9 mouse cellular contexts compared by ENCODE assay signal in the genomic region with DNA sequence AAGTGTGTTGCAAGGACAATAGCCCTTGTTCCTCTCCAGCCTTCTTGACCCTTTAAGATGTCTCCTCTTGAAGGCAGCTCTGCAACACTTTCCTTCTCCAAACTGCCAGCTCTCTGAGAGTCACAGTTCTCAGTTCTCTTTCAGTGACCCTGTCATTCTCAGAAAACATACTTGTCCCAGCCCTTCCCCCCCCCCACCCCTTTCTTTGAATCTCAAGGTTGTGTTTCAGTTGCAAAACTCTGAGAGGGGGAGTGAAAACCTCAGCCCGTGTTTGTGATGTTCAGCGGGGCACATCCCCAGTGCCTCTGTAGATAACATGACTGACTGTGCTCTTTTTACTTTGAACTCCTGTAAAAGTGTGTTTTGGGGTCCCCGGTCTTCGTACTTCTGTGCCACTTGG. TPM values are rescaled to one million over a fixed set of nuclear protein-coding genes. Genes with fewer than 3 reads are reported as not detected.
DNase-seq lines count a peak whose midpoint lies in the region; ATAC-seq and TF ChIP-seq lines count a peak whose summit lies in the region.
"Had no signal": no experiment of that assay in that cellular context is flagged by ENCODE, and none has a peak within 500 bp of the region (broad histone marks: within the 10 kb centered on the region; RNA-seq: fewer than 3 reads in every experiment).

No protein-coding gene starts in this region.

- no peak overlapping the region for H3K27ac ChIP-seq in kidney, adult 2 months (ENCODE audit: insufficient read depth, low read depth, low read length)
- H3K27ac ChIP-seq in CH12.LX (ENCODE audit: insufficient read depth, low read depth) = no peak overlapping the region

- H3K9me3 ChIP-seq in CH12.LX (replicated peaks; ENCODE audit: low read length) = no peaks in the 10 kb centered on the region

- no peaks in the 10 kb centered on the region for H3K27me3 ChIP-seq in kidney, adult 2 months (replicated peaks; ENCODE audit: control insufficient read depth, insufficient read depth, low read length)
- H3K27me3 ChIP-seq in CH12.LX (replicated peaks) = no peaks in the 10 kb centered on the region

- peak overlapping the region; percentile 7; the same call in 1 of the 2 replicates for H3K4me3 ChIP-seq in kidney, adult 2 months (ENCODE audit: insufficient read depth, low read depth, low read length)
- peak overlapping the region; percentile 33 to 69 (median 57) for H3K4me3 ChIP-seq in CH12.LX (replicated peaks in 1 of 3; ENCODE audit: low read depth in 2 of 3, low read length in 2 of 3, poor library complexity in 1 of 3)

- no peak for TF ChIP-seq CTCF in kidney, adult 2 months (conservative IDR thresholded peaks at IDR 0.05; ENCODE audit: insufficient read depth, insufficient read length, low read depth, low read length)
- no peak for TF ChIP-seq CTCF in CH12.LX (conservative IDR thresholded peaks at IDR 0.05 in 1 of 2, IDR thresholded peaks at IDR 0.05 in 1 of 2; ENCODE audit: low read depth in 2 of 2, low read length in 2 of 2)

- H3K4me2 ChIP-seq in CH12.LX (ENCODE audit: insufficient read depth, low read depth, poor library complexity, severe bottlenecking) = peak overlapping the region; percentile 89

- in situ Hi-C loops in CH12.LX (cut with MboI; ENCODE audit: low pct_ligation_motif_present, low pct_unique_long_range_greater_than_20kb, low sequenced_read_pairs) = no loop called here

- dilution Hi-C loops in CH12.LX (cut with MboI; ENCODE audit: extremely low pct_ligation_motif_present, extremely low pct_unique_long_range_greater_than_20kb, low sequenced_read_pairs) = no loop called here

- H3K36me3 ChIP-seq in kidney, adult 2 months (ENCODE audit: control insufficient read depth, insufficient read depth, low read length) = no peaks in the 10 kb centered on the region
- H3K36me3 ChIP-seq in CH12.LX (replicated peaks in 1 of 2; ENCODE audit: control insufficient read depth in 1 of 2, insufficient read depth in 1 of 2, low read length in 1 of 2) = peaks cover 10 to 31% of the 10 kb centered on the region in 2 experiments

- no peak for DNase-seq in kidney, adult 2 months
- no peak for DNase-seq in kidney, adult 8-10 months
- no peak for DNase-seq in CH12.LX (ENCODE audit: extremely low read depth)
- no peak for DNase-seq in left cerebral cortex, adult 9 months (ENCODE audit: low spot score in 2 of 2)
- DNase-seq in cerebellum, adult 11 months = no peak
- DNase-seq in gastrocnemius, adult 8-10 months (ENCODE audit: low spot score in 2 of 2) = no peak

- ATAC-seq in granulocyte monocyte progenitor cell, adult 5-6 weeks (replicated peaks; ENCODE audit: poor library complexity, severe bottlenecking) = peak; percentile 66
- peak; percentile 14 for ATAC-seq in monocyte, adult 5-6 weeks (replicated peaks; ENCODE audit: insufficient number of reproducible peaks, low FRiP score, low TSS enrichment, poor library complexity, severe bottlenecking)

- whole genome bisulfite sequencing in kidney, adult 2 months = 41% methylated on average over 4 of the region's 4 CpGs

- no peak; the same call in 1 of the 2 replicates for TF ChIP-seq RAD21 in CH12.LX (IDR thresholded peaks at IDR 0.05; ENCODE audit: low read depth, low read length)

- H3K9ac ChIP-seq in CH12.LX (ENCODE audit: insufficient read depth, low read depth) = peak overlapping the region; percentile 52; the same call in 1 of the 2 replicates

- H3K79me2 ChIP-seq in CH12.LX (replicated peaks; ENCODE audit: control insufficient read depth, extremely low read depth, insufficient read depth, poor library complexity, severe bottlenecking) = no peaks in the 10 kb centered on the region

- H3K4me1 ChIP-seq in kidney, adult 2 months (ENCODE audit: control insufficient read depth, insufficient read depth, low read length) = no peaks in the 10 kb centered on the region
- H3K4me1 ChIP-seq in CH12.LX (ENCODE audit: control insufficient read depth in 1 of 2, insufficient read depth in 2 of 2) = peaks cover 16 to 87% of the 10 kb centered on the region in 2 experiments

- TF ChIP-seq POLR2A in kidney, adult 2 months (IDR thresholded peaks at IDR 0.05; ENCODE audit: low read depth, low read length) = no peak
- no peak for TF ChIP-seq POLR2A in CH12.LX (IDR thresholded peaks at IDR 0.05; ENCODE audit: low read depth, low read length)

- peak; percentile 69 for TF ChIP-seq EP300 in CH12.LX (IDR thresholded peaks at IDR 0.05; ENCODE audit: low read length)

TF ChIP-seq in CH12.LX, 34 proteins besides CTCF, POLR2A, EP300 and RAD21:
- no peak for TF ChIP-seq TCF12 (IDR thresholded peaks at IDR 0.05; ENCODE audit: low read depth, low read length)
- no peak for TF ChIP-seq CHD1 (IDR thresholded peaks at IDR 0.05; ENCODE audit: low read depth, low read length)
- no peak for TF ChIP-seq USF1 (IDR thresholded peaks at IDR 0.05; ENCODE audit: low read depth, low read length)
- no peak for TF ChIP-seq ELF1 (IDR thresholded peaks at IDR 0.05; ENCODE audit: low read depth, low read length)
- no peak for TF ChIP-seq ZKSCAN1 (IDR thresholded peaks at IDR 0.05; ENCODE audit: borderline replicate concordance, low read depth, low read length)
- TF ChIP-seq NELFE (IDR thresholded peaks at IDR 0.05; ENCODE audit: low read depth, low read length) = no peak
- TF ChIP-seq MEF2A (IDR thresholded peaks at IDR 0.05; ENCODE audit: borderline replicate concordance, low read depth, low read length) = 0 out of 2 replicates have a peak, but pooled peaks have one; percentile 32
- TF ChIP-seq ETS1 (conservative IDR thresholded peaks at IDR 0.05; ENCODE audit: low read depth, low read length) = 0 out of 2 replicates have a peak, but pooled peaks have one; percentile 33
- no peak for TF ChIP-seq USF2 (conservative IDR thresholded peaks at IDR 0.05; ENCODE audit: low read depth, low read length)
- no peak for TF ChIP-seq KAT2A (IDR thresholded peaks at IDR 0.05; ENCODE audit: insufficient replicate concordance, low read length)
- peak; percentile 49 for TF ChIP-seq BHLHE40 (IDR thresholded peaks at IDR 0.05; ENCODE audit: low read depth, low read length)
- TF ChIP-seq IRF4 (IDR thresholded peaks at IDR 0.05; ENCODE audit: low read depth, low read length) = peak; percentile 86
- no peak for TF ChIP-seq MAX (IDR thresholded peaks at IDR 0.05; ENCODE audit: low read length)
- 0 out of 2 replicates have a peak, but pooled peaks have one; percentile 25 for TF ChIP-seq JUND (conservative IDR thresholded peaks at IDR 0.05; ENCODE audit: low read depth, low read length)
- no peak for TF ChIP-seq NRF1 (IDR thresholded peaks at IDR 0.05; ENCODE audit: low read depth, low read length)
- peak; percentile 80 for TF ChIP-seq CHD2 (IDR thresholded peaks at IDR 0.05; ENCODE audit: low read length)
- TF ChIP-seq MAFK (IDR thresholded peaks at IDR 0.05; ENCODE audit: insufficient replicate concordance, low read length) = 0 out of 2 replicates have a peak, but pooled peaks have one; percentile 14
- TF ChIP-seq HCFC1 (IDR thresholded peaks at IDR 0.05; ENCODE audit: low read depth, low read length) = no peak
- 0 out of 2 replicates have a peak, but pooled peaks have one; percentile 13 for TF ChIP-seq RCOR1 (conservative IDR thresholded peaks at IDR 0.05; ENCODE audit: low read depth, low read length)
- TF ChIP-seq MXI1 (IDR thresholded peaks at IDR 0.05; ENCODE audit: low read depth, low read length) = 0 out of 2 replicates have a peak, but pooled peaks have one; percentile 24
- no peak for TF ChIP-seq ZMIZ1 (IDR thresholded peaks at IDR 0.05; ENCODE audit: low read depth, low read length)
- no peak for TF ChIP-seq ZNF384 (IDR thresholded peaks at IDR 0.05; ENCODE audit: low read depth, low read length)
- TF ChIP-seq TBP (conservative IDR thresholded peaks at IDR 0.05; ENCODE audit: low read depth, low read length) = no peak
- no peak for TF ChIP-seq ZC3H11A (IDR thresholded peaks at IDR 0.05; ENCODE audit: low read depth, low read length)
- no peak for TF ChIP-seq PAX5 (IDR thresholded peaks at IDR 0.05; ENCODE audit: low read length)
- TF ChIP-seq JUN (IDR thresholded peaks at IDR 0.05; ENCODE audit: insufficient read depth, low read depth, low read length) = no peak
- TF ChIP-seq POLR2AphosphoS2 (IDR thresholded peaks at IDR 0.05; ENCODE audit: low read depth, low read length) = no peak
- TF ChIP-seq SIN3A (IDR thresholded peaks at IDR 0.05; ENCODE audit: low read length) = peak; percentile 45; the same call in 1 of the 2 replicates
- TF ChIP-seq E2F4 (IDR thresholded peaks at IDR 0.05; ENCODE audit: insufficient replicate concordance, low read depth, low read length) = no peak
- TF ChIP-seq SMC3 (IDR thresholded peaks at IDR 0.05; ENCODE audit: low read depth, low read length) = no peak
- 0 out of 2 replicates have a peak, but pooled peaks have one; percentile 42 for TF ChIP-seq UBTF (IDR thresholded peaks at IDR 0.05; ENCODE audit: low read depth, low read length)
- TF ChIP-seq MYC (IDR thresholded peaks at IDR 0.05; ENCODE audit: low read depth, low read length) = no peak
- no peak for TF ChIP-seq GABPA (IDR thresholded peaks at IDR 0.05; ENCODE audit: insufficient replicate concordance, low read depth, low read length)
- 0 out of 2 replicates have a peak, but pooled peaks have one; percentile 42 for TF ChIP-seq MAZ (IDR thresholded peaks at IDR 0.05; ENCODE audit: low read depth, low read length)

RNA-seq across cellular contexts. Expression of a gene that starts 0.9 kb away (rescaled TPM):
- polyA plus RNA-seq in kidney, adult 2 months (2012; rRNA removed) = 3.3 and 5.3 TPM in 2 replicates
- 3.4 and 3.9 TPM in 2 replicates for total RNA-seq in CH12.LX (2012; rRNA removed)
- total RNA-seq in CH12.LX (2014; rRNA removed) = 3.1 and 3.7 TPM in 2 replicates
- polyA plus RNA-seq in CH12.LX (2012; ENCODE audit: insufficient read length, low read depth) = 4.5 and 5.1 TPM in 2 replicates
- 6.7 and 9.6 TPM in 2 replicates for total RNA-seq in granulocyte monocyte progenitor cell, adult 5-6 weeks (2014; fragmentation: Nextera tagmentation)
- 7.6 and 9.8 TPM in 2 replicates for total RNA-seq in granulocyte monocyte progenitor cell, adult 5-6 weeks (2017)
- 358 to 411 TPM (median 369 TPM) in 3 replicates for total RNA-seq in monocyte, adult 5-6 weeks (2017)
- under 1 TPM; 0.15 to 0.36 (median 0.28) TPM for total RNA-seq in gastrocnemius, adult 8-10 months (2022)

RNA-seq across cellular contexts. Expression of a gene that starts 50.8 kb away (rescaled TPM):
- 0.56 and 0.64 TPM in 2 replicates for polyA plus RNA-seq in kidney, adult 2 months (2012; rRNA removed)
- total RNA-seq in CH12.LX (2012; rRNA removed) (not detected in 2 replicates), CH12.LX (2014; rRNA removed) (not detected in 2 replicates)
- polyA plus RNA-seq in CH12.LX (2012; ENCODE audit: insufficient read length, low read depth) = not detected in 2 replicates
- not detected in 2 replicates for total RNA-seq in granulocyte monocyte progenitor cell, adult 5-6 weeks (2014; fragmentation: Nextera tagmentation)
- total RNA-seq in granulocyte monocyte progenitor cell, adult 5-6 weeks (2017) = not detected in 2 replicates
- total RNA-seq in monocyte, adult 5-6 weeks (2017) = 0.68 to 2.6 TPM in 2 of 3 replicates, not detected in the other
- 1 to 10 TPM in 1 of 4 experiments, under 1 TPM in 3; 0.16 to 1.3 (median 0.50) TPM for total RNA-seq in gastrocnemius, adult 8-10 months (2022)
- total RNA-seq: hematopoietic stem cell, adult 5-6 weeks had no signal

Comparison
In these comparisons a context has a peak if more than half of its experiments do, and no peak if none do; other contexts are left out.
1. RNA of a gene that starts 0.9 kb away (total RNA-seq): 358 to 411 TPM in monocyte, adult 5-6 weeks; 6.7 to 9.8 TPM in granulocyte monocyte progenitor cell, adult 5-6 weeks, 3.1 to 3.9 TPM in CH12.LX and 0.15 to 0.36 TPM in gastrocnemius, adult 8-10 months; every median in the first group is over 10 times any median in the second.